Mouse (Mus musculus): ENCODE results near the gene Bcl2l12.
A peak's percentile ranks its signal among the peaks of the same experiment; 100 is the strongest.

The Bcl2l12 gene

GRCm38 (mm10) chr7:44998501-44998955 lies at the start of gene Bcl2l12:
Gene Bcl2l12 (minus strand): TSS chr7:44998712.
- peak; percentile 38 for DNase-seq

GRCm38 (mm10) chr7:45047491-45047890 lies 49.0 kb upstream of the Bcl2l12 start:
- no peak for DNase-seq

DNA sequence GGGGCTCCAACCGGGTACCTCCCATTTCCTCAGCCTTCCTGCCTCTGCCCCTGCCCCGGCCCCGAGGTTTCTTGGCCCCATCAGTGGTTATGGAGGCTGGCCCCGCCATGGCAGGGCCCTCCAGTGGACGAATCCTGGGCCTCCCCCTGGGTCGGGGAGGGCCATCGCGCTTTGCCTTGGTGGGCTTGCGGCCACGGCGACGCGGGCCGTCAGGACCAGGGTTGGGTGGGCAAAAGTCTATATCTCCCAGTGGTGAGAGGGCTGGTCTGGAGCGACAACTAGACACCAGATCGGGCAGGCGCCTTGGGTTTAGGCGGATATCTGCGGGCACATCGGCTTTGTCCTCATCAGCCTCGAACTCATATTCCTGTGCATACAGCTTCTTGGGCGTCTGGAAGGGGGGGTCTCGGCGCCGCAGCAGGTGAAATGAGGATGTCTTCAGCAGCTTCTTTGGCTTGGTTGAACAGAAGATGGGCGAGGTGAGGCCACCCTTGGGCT lies 48.4 kb upstream of the Bcl2l12 start:
- no peak for DNase-seq

- DNase-seq = no peak
These were observed 47.2 kb upstream of the Bcl2l12 start for GRCm38 (mm10) chr7:45045741-45046140.

- DNase-seq = no peak
These were observed 44.8 kb upstream of the Bcl2l12 start for GRCm38 (mm10) chr7:45043307-45043706.

DNA sequence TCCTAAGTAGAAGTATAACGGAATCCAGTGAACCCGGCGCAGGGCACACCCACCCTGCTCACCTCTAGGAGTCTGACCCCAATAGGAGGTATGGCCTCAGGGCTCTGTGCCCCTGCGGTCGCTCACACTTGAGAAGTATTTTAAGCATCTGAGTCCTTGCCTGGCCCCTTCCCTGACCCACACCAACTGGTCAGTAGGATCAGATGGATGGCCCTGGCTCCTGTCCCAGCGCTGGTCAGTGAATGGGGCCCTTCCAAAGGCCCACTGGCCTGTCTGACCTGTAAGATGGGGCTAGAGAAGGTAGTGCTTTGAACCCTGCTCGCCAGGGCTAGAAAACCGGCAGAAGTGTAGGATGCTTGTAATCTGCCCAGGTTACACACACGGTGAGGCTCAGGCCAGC lies 42.3 kb upstream of the Bcl2l12 start:
- no peak for DNase-seq

DNA sequence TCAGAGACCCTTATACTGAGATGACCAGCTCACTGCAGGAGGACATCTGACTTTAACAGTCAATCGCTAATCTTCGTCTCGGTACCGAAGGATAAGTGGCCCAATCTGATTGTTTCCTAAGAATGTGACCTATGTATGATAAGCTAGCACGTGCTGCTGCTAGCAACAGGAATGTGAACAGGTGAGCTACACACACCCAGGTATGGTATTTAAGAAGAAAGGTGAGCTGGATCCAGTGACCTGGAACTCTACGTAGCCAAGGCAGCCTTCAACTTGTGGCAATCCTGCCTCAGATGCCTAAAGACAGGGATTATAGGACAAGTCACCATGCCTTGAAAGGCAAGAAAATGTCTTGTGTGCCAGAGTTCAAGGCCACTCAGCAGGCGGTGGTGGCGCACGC lies 39.9 kb upstream of the Bcl2l12 start:
- no peak for DNase-seq

GRCm38 (mm10) chr7:45037720-45038361 lies 39.3 kb upstream of the Bcl2l12 start:
- peak; percentile 64 for DNase-seq

- DNase-seq = no peak
These were observed 38.2 kb upstream of the Bcl2l12 start for GRCm38 (mm10) chr7:45036702-45037101.

DNA sequence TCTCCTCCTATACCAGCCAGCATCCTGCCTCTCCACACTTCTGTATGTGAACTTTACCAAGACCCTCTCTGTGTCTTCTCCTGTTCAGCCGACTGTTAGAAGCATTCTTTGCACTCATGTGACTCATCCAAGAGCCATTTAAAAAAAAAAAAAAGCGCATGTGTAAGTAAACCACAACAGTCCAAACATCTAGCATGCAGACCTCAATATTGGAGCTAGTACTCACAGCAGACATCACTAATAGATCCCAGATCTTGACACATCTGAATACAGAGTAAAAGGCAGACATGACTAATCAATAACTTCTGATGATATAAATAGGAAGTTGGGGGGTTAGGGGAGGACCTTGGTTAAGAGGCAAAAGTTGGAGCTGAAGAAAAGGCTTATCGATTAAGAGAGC lies 37.1 kb upstream of the Bcl2l12 start:
- peak; percentile 19 for DNase-seq

- no peak for DNase-seq
These were observed 35.3 kb upstream of the Bcl2l12 start for GRCm38 (mm10) chr7:45033722-45034359.

DNA sequence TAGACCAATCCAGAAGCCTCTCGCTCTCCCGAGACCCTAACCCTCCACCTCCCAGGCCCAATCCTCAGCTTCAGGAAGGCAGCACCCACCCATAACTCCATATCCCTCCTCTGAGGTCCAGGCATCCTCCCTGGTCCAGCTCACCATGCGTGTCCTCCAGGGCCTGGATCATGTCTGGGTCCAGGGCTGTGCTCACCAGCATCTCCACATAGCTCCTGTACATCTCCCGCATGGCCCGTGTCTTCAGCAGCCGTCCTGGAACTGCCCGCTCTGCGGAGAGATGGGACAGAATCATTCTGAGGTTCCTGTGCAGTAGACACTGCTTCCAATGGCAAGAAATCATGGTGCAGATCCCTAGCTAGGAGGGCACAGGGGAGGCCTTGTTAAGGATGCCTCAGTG lies 32.3 kb upstream of the Bcl2l12 start:
- DNase-seq = no peak

DNA sequence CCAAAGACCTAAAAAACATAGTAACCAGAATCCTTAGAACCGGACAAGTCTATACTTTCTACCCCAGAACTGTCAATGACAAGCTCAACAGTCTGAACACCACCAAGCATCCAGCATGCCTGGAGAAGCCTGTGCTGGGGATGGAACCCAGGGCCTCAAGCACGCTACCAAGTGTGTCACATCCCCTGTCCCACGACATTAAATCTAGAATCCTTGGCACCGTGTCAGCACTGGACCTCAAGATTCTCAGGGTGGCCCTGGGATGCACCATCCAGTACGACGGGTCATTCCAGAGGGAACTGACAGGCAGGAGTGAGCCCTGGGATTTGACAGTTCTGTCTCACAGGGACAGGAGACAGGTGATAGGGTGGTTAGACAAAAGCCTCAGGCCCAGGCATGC lies 31.5 kb upstream of the Bcl2l12 start:
- DNase-seq = no peak

- DNase-seq = no peak
These were observed 29.8 kb upstream of the Bcl2l12 start for GRCm38 (mm10) chr7:45028351-45028750.

GRCm38 (mm10) chr7:45027761-45028160 lies 29.2 kb upstream of the Bcl2l12 start:
- no peak for DNase-seq

DNA sequence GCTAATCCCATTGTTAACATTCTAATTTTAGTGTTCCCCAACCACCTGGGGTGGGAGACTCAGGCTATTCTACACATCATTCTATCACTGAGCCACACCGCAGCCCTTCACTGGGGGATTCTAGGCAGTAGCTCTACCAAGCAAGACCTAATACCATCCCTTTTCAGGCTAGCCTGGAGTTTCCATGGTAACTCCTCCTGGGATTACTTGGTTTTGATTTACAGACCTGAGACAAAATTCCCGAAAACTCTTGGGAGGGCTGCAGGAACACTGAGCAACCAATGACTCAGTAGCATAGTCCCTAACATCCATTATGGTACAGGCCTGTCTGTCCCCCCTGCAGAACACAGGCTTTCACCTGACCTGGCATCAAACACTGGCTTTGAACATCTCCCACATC lies 27.7 kb upstream of the Bcl2l12 start:
- DNase-seq = no peak

DNA sequence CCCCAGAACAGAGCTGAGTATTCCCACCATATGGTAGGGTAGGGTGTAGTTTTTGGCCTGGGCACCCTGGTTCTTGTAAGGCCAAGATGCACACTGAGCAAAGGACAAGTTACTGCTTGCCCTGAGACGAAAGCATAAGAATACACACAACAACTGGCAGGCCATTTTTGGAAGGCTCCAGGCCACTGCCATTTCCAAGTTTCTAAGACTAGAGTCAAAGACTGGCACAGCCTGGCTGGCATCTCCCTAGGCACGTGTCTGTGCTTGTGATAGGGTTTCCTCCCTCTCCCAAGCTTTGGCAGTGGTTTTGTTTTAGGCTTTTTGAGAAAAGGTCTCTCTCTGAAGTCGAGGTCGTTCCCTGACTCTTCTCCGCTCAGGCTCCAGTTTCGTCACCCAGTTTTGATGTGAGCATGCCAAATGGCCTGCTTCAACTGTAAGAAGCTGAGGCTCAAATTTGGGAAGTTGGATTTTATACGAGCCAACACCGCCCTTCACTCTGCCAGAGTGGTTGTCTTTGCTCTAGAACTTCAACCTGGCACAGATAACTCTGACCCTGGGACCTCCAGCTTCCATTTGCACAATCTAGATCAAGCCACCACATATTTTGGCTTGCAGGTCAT lies 27.2 kb upstream of the Bcl2l12 start:
- no peak for DNase-seq

GRCm38 (mm10) chr7:45024281-45025248 lies 26.1 kb upstream of the Bcl2l12 start:
- DNase-seq = no peak

DNA sequence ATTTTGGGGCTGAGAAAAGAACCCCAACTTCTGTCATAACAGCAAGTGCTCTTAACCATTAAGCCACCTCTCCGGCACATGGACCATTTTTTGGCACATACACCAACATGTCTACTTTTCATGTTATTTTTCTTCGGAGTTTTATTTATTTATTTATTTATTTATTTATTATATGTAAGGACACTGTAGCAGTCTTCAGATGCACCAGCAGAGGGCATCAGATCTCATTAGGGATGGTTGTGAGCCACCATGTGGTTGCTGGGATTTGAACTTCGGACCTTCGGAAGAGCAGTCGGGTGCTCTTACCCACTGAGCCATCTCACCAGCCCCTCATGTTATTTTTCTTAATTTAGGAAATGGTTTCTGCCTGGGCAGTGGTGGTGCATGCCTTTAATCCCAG lies 25.2 kb upstream of the Bcl2l12 start:
- DNase-seq = peak; percentile 35

DNA sequence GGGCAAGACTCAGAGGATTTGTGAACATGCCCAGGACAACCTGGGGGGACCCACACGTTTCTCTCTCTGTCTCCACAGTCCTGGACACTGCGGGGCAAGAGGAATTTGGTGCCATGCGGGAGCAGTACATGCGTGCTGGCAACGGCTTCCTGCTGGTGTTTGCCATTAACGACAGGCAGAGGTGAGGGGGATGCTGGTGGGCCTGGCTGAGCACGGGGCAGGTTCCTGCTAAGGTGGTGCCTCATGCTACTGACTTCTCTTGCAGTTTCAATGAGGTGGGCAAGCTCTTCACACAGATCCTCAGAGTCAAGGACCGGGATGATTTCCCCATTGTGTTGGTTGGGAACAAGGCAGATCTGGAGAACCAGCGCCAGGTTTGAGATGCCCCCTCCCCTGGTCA lies 21.7 kb upstream of the Bcl2l12 start:
- DNase-seq = no peak

DNA sequence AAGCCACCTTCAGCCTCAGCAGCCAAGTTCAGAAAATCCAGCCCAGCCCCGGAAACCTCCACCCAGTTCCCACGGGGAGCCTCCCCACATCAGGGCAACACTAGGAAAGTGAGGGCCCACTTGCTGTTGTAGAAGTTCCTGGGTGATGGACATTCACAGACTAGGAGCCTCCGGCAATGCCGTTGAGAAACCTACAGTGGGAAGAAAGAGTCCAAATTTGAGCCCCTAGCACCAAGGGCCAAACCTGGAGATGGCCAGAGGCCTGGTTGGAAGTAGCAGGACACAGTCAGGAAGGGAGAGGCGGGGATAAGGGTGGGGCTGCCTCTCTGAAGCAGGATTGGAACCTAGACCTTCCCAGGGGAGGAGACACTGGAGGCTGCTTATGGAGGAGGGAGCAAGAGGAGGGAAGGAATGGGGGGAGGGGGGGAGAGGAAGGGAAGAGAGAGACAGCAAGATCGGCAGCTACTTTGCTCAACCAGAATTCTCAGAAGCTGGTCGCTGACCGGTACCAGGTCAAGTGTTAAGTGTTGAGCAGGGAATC lies 20.6 kb upstream of the Bcl2l12 start:
- no peak for DNase-seq

DNA sequence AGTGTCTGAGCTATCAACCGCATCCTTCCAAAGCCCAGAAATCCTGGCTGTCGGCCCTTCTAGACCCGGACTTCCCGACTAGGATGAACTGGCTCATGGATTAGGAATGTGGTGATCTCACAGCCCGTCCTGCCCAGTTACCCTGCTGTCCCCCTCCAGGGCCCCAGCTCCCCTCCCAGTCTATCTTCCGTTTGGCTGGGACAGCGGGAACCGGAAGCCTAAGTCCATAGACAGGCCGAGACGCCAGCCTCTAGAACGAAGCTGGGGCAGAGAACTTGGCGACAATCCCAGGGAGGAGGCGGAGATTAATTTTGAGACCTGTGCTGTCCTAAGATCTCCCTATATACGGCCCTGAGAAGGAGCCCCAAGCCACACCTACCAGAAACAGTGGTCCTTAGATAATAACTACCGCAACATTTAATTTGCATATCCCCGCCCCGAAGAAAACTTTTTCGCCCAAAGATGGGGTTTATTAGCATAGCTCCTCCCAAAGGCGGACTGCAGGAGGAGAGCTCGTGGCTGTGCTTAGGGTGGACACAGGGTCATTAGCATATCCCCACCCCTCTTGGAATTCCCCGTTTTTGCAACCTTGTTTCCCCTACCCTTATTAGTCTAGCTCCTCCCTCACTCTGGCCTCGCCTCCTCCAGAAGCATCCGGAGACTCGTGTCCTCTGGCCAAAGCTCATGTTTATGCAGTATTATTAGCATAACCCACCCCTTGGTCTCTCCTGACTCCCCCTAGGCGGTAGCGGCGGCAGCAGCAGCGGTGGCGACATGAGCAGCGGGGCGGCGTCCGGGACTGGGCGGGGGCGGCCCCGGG lies 18.9 kb upstream of the Bcl2l12 start, which contains the start of gene Rras:
Rras (plus strand) TSS at position 720 of the 820 bp plus-strand sequence.
- DNase-seq = peak; percentile 97

All from retina, postnatal 1 day (tissue).